Mouse (Mus musculus) small intestine, adult 2 months (tissue): ENCODE data around the gene Klhl13.

Experiments used
- CTCF ChIP-seq: fragments of 200-500 bp; IDR thresholded peaks from 2 replicates; pipeline ENCODE4 v1.5.1; 2012; ENCODE audit warnings: low read depth, mild to moderate bottlenecking, control low read depth, inconsistent platforms, low read length, moderate library complexity, mixed read lengths; ENCODE audit not compliant: insufficient replicate concordance, insufficient read length; ENCODE audit errors: extremely low read depth
- POLR2A ChIP-seq: fragments of 200-500 bp; IDR thresholded peaks from 2 replicates; pipeline ENCODE4 v1.6.1; 2012; ENCODE audit warnings: low read depth, mild to moderate bottlenecking, control low read depth, inconsistent platforms, low read length, moderate library complexity

DNA sequence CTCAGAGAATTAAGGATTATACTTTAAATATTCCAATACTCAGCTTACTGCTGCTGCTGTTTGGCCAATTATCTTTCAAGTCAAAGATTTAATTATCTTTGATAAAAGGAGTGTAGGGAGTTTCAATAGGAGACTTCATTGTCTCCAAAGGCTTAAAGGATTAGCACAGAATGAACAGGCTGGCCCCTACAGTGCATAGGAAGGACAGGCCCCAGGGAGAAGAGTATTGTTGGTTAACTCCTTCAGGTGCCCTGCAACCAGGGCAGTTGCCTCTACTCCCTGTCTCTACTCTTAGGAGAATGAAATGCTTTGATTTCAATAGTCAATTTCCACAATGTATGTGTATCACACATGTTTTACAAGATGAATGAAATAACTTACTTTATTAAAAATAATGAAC lies 116.1 kb downstream of the Klhl13 start:
- TF ChIP-seq CTCF = no peak
- no peak for TF ChIP-seq POLR2A
